Mouse (Mus musculus): Measurements from ENCODE around the gene Aven. TPM values are rescaled to one million over a fixed set of nuclear protein-coding genes. Genes with fewer than 3 reads are reported as not detected.

Gene Aven
- total and polyA plus RNA-seq, 2 experiments from 2014 or later = 3.2 to 4.3 TPM

DNA sequence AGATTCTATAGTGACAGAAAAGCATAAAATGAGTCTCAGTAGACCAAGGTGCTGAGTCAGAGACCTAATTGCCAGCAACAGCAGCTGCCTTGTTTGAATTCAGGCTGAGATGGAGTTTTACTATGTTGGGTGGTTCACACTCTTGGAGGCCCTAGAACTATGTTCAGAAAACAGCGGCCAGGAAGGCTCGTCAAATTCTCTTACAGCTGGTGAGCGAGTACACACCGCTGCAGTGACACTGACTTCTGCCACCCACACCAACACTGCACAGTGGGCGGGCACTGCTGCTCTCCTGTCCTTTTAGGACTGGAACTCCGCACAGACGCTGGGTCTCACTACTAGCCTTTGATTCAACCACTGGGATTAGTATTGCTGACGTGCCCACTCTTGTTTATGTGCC, 109.7 kb downstream of the Aven start:
- no peak overlapping the region for H3K4me2 ChIP-seq (ENCODE audit: low read depth)
- H3K4me1 ChIP-seq (ENCODE audit: insufficient read depth) = no peaks in the 10 kb centered on the region
- DNase-seq (no peak), ATAC-seq (peak; percentile 40)
- WGBS = 56% methylated on average over 8 of the region's 8 CpGs
- H3K4me3 ChIP-seq (ENCODE audit: low read depth, low read length) = no peak overlapping the region
- no peak overlapping the region for H3K27ac ChIP-seq (ENCODE audit: low read depth, low read length)
- H3K9ac ChIP-seq = no peak overlapping the region
- no peaks in the 10 kb centered on the region for H3K9me3 ChIP-seq (ENCODE audit: low read length)
- no peaks in the 10 kb centered on the region for H3K27me3 ChIP-seq (ENCODE audit: insufficient read depth, low read length)
- no peak for TF ChIP-seq CTCF (IDR thresholded peaks at IDR 0.05; ENCODE audit: low read depth)
- H3K36me3 ChIP-seq (ENCODE audit: insufficient read depth) = no peaks in the 10 kb centered on the region

DNA sequence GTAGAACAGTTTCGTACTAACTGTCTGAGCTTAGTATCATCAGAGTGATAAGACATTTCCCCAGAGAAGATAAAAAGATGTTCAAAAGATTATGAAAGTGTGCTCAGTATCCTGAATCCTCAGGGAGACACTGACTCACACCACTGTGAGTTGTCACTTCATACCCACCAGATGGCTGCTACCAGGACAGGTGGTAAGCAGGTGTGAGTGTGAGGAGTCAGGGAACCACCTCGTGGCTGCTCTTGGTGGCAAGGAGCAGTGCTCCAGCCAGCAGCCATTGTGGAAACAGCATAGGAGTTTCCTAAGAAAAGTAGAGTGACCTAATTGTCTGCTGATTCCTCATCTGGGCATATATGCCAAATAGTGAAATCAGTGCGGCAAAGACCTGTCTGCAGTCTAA, 113.8 kb downstream of the Aven start:
- TF ChIP-seq CTCF (IDR thresholded peaks at IDR 0.05; ENCODE audit: low read depth) = no peak
- no peaks in the 10 kb centered on the region for H3K9me3 ChIP-seq (ENCODE audit: low read length)
- WGBS = 83% methylated on average over 3 of the region's 3 CpGs
- H3K4me2 ChIP-seq (ENCODE audit: low read depth) = no peak overlapping the region
- H3K36me3 ChIP-seq (ENCODE audit: insufficient read depth) = no peaks in the 10 kb centered on the region
- no peaks in the 10 kb centered on the region for H3K4me1 ChIP-seq (ENCODE audit: insufficient read depth)
- no peaks in the 10 kb centered on the region for H3K27me3 ChIP-seq (ENCODE audit: insufficient read depth, low read length)
- H3K27ac ChIP-seq (ENCODE audit: low read depth, low read length) = no peak overlapping the region
- ATAC-seq (no peak), DNase-seq (no peak)
- no peak overlapping the region for H3K9ac ChIP-seq
- H3K4me3 ChIP-seq (ENCODE audit: low read depth, low read length) = no peak overlapping the region

DNA sequence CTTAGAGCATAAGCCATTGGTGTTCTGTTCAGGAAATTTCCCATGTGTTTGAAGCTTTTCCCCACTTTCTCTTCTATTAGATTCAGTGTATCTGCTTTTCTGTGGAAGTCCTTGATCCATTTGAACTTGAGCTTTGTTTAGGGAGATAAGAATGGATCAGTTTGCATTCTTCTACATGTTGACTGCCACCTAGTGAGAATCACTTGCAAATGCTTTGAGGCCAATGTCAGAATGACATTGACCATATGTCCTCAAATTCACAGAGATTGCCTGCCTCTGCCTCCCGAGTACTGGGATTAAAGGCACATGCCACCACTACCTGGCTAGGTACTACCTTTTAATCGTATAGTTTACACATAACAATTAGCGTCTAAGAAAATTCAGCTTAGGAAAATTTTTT, 119.9 kb downstream of the Aven start:
- DNase-seq = no peak
- peak; percentile 43 for TF ChIP-seq CTCF (IDR thresholded peaks at IDR 0.05; ENCODE audit: low read depth)
- WGBS = 91% methylated on average over 3 of the region's 3 CpGs

DNA sequence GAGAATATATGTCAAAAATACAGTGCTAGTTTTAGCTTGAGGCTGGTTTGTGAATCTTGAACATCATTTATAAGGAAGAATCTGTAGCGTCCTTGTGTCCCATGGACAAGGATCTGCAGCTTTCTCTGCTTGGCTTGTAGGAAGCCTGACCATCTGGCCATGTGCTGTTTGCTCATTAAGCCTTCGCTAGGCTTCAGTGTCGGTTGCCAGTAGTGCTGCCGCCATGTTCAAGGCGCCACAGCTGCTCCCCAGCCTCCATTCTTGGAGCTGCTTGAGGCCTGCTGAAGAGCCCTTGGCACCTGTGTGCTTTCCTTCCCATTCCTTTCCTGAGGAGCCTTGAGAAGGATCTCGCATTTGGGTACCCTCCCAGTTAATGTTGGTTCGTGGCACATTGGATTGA, 121.6 kb downstream of the Aven start:
- ATAC-seq (peak; percentile 43), DNase-seq (no peak)
- Histone ChIP-seq H3K9ac (no peak overlapping the region), H3K4me2 (ENCODE audit: low read depth) (no peak overlapping the region), H3K9me3 (ENCODE audit: low read length) (no peaks in the 10 kb centered on the region), H3K4me3 (ENCODE audit: low read depth, low read length) (no peak overlapping the region), H3K36me3 (ENCODE audit: insufficient read depth) (no peaks in the 10 kb centered on the region), H3K27me3 (ENCODE audit: insufficient read depth, low read length) (no peaks in the 10 kb centered on the region), H3K27ac (ENCODE audit: low read depth, low read length) (no peak overlapping the region), H3K4me1 (ENCODE audit: insufficient read depth) (no peaks in the 10 kb centered on the region)
- TF ChIP-seq CTCF (IDR thresholded peaks at IDR 0.05; ENCODE audit: low read depth) = no peak
- 72% methylated on average over 7 of the region's 7 CpGs for WGBS

More for the DNA sequence above, 119.9 kb downstream of the Aven start:
- Histone ChIP-seq H3K4me3 (ENCODE audit: low read depth, low read length) (no peak overlapping the region), H3K4me1 (ENCODE audit: insufficient read depth) (no peaks in the 10 kb centered on the region), H3K27ac (ENCODE audit: low read depth, low read length) (no peak overlapping the region), H3K27me3 (ENCODE audit: insufficient read depth, low read length) (no peaks in the 10 kb centered on the region), H3K9ac (no peak overlapping the region), H3K9me3 (ENCODE audit: low read length) (no peaks in the 10 kb centered on the region), H3K4me2 (ENCODE audit: low read depth) (no peak overlapping the region), H3K36me3 (ENCODE audit: insufficient read depth) (no peaks in the 10 kb centered on the region)
- ATAC-seq = no peak

DNA sequence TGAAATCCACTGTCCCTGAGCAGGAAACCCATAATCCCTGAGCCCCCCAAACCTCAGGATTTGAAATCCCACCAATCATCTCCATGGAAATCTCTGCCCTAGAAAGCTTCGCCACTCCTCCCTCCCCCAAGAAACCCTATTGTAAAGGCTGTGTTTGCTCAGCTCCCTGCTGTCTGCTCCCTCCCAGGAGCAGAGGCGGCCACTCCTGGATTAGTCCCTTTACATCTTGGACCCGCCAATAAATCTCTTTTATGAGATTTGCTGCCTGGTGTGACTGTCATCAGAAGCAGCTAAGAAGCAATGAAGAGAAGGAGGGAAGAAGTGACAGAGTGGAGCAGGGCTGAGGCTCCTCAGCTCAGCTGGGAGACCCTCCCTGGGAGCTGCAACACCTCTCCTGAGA, 124.4 kb downstream of the Aven start:
- Histone ChIP-seq H3K27ac (ENCODE audit: low read depth, low read length) (no peak overlapping the region), H3K9ac (no peak overlapping the region), H3K9me3 (ENCODE audit: low read length) (no peaks in the 10 kb centered on the region), H3K4me1 (ENCODE audit: insufficient read depth) (no peaks in the 10 kb centered on the region), H3K4me3 (ENCODE audit: low read depth, low read length) (no peak overlapping the region), H3K27me3 (ENCODE audit: insufficient read depth, low read length) (no peaks in the 10 kb centered on the region), H3K4me2 (ENCODE audit: low read depth) (no peak overlapping the region), H3K36me3 (ENCODE audit: insufficient read depth) (no peaks in the 10 kb centered on the region)
- TF ChIP-seq CTCF (IDR thresholded peaks at IDR 0.05; ENCODE audit: low read depth) = no peak
- 25% methylated on average over 3 of the region's 3 CpGs for WGBS
- ATAC-seq = no peak
- no peak for DNase-seq

DNA sequence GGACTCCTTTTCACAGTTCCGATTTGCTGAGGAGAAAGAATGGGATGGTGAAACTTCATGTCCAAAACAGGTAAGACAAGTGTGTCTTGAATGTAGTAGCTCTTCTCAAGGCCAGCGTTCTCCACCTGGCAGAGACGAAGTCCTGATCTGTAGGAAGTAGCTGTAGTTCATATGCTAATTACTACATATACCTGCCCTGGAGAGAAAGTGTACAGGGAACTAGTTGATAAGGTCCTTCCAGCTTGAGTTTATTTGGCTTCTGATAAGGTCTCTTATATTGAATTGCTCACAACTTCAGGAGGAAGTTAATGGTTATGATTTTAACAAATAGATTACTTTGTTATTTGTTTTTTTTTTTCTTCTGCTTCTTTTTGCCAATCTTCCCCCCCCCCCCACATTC, 132.4 kb downstream of the Aven start:
- WGBS = 89% methylated on average over 3 of the region's 3 CpGs
- DNase-seq = no peak
- no peak overlapping the region for H3K27ac ChIP-seq (ENCODE audit: low read depth, low read length)

DNA sequence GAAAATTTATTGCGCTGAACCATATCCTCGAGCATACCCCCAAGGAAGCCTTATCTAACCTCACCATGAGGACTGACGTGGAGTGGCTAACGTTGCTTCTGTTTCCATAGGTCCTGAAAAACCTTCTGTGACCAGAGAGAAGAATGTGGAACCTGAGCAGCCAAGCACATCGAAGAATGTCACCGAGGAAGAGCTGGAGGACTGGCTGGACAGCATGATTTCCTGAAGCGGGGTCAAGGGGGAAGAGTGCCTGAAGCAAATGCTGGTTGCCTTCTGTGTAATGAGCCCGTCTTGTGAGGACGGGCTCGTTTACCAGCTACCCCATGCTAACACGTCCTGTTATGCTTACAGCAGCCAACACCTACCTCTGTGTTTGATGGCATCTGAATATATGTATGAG, 137.9 kb downstream of the Aven start:
- Histone ChIP-seq H3K27me3 (ENCODE audit: insufficient read depth, low read length) (no peaks in the 10 kb centered on the region), H3K4me3 (ENCODE audit: low read depth, low read length) (no peak overlapping the region), H3K9me3 (ENCODE audit: low read length) (no peaks in the 10 kb centered on the region), H3K4me1 (ENCODE audit: insufficient read depth) (no peaks in the 10 kb centered on the region), H3K27ac (ENCODE audit: low read depth, low read length) (no peak overlapping the region), H3K36me3 (ENCODE audit: insufficient read depth) (no peaks in the 10 kb centered on the region), H3K4me2 (ENCODE audit: low read depth) (no peak overlapping the region), H3K9ac (no peak overlapping the region)
- DNase-seq (no peak), ATAC-seq (no peak)
- 87% methylated on average over 11 of the region's 11 CpGs for WGBS
- TF ChIP-seq CTCF (IDR thresholded peaks at IDR 0.05; ENCODE audit: low read depth) = no peak

More for the DNA sequence above, 132.4 kb downstream of the Aven start:
- Histone ChIP-seq H3K36me3 (ENCODE audit: insufficient read depth) (no peaks in the 10 kb centered on the region), H3K9ac (no peak overlapping the region), H3K4me2 (ENCODE audit: low read depth) (no peak overlapping the region), H3K27me3 (ENCODE audit: insufficient read depth, low read length) (no peaks in the 10 kb centered on the region), H3K4me3 (ENCODE audit: low read depth, low read length) (no peak overlapping the region), H3K4me1 (ENCODE audit: insufficient read depth) (no peaks in the 10 kb centered on the region), H3K9me3 (ENCODE audit: low read length) (no peaks in the 10 kb centered on the region)
- no peak for TF ChIP-seq CTCF (IDR thresholded peaks at IDR 0.05; ENCODE audit: low read depth)
- ATAC-seq = no peak

DNA sequence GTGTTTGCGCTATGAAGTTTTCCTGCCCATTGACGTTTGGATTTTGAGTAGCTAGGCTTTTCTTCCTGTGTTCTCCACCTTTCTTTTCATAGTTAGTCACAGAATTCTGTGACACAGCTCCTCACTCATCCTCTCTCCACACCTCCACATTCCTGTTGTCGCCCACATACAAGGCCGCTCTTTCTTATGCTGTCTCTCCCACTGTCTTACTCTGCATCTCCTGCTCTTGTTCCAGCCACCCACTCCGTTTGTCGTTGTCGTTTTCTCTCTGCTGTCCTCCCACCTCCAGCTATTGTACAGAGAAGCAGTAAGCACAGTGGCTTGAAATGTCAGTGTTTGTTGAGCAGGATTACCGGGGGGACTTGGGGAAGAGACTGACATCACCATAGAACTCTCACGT, 139.8 kb downstream of the Aven start:
- Histone ChIP-seq H3K4me3 (ENCODE audit: low read depth, low read length) (no peak overlapping the region), H3K36me3 (ENCODE audit: insufficient read depth) (no peaks in the 10 kb centered on the region), H3K9ac (no peak overlapping the region), H3K4me1 (ENCODE audit: insufficient read depth) (no peaks in the 10 kb centered on the region), H3K4me2 (ENCODE audit: low read depth) (no peak overlapping the region), H3K27me3 (ENCODE audit: insufficient read depth, low read length) (no peaks in the 10 kb centered on the region), H3K27ac (ENCODE audit: low read depth, low read length) (no peak overlapping the region), H3K9me3 (ENCODE audit: low read length) (no peaks in the 10 kb centered on the region)
- 91% methylated on average over 9 of the region's 9 CpGs for WGBS
- no peak for TF ChIP-seq CTCF (IDR thresholded peaks at IDR 0.05; ENCODE audit: low read depth)
- ATAC-seq (no peak), DNase-seq (no peak)

Data from forebrain, postnatal 0 days (tissue).